Mouse (Mus musculus) heart, embryonic 12.5 days (tissue): ENCODE data around the gene Sel1l3. TPM values are rescaled to one million over a fixed set of nuclear protein-coding genes. Genes with fewer than 3 reads are reported as not detected.

Source experiments
- ATAC-seq: fragments of 200-750 bp; cut with Nextera tagmentation; 2 replicates; pipeline ENCODE4 v1.8.0; 2017; ENCODE audit warnings: moderate TSS enrichment, moderate library complexity; ENCODE audit not compliant: insufficient number of reproducible peaks, low FRiP score
- H3K27ac ChIP-seq: fragments of 300-500 bp; sonication (generic); 2 replicates; pipeline ENCODE4 v1.5.1; 2016; ENCODE audit warnings: mild to moderate bottlenecking, moderate library complexity; ENCODE audit not compliant: poor library complexity, severe bottlenecking
- H3K27me3 ChIP-seq: fragments of 300-500 bp; sonication (generic); replicated peaks from 2 replicates; pipeline ENCODE4 v1.6.1; 2016; ENCODE audit warnings: mild to moderate bottlenecking, moderate library complexity
- H3K36me3 ChIP-seq: fragments of 300-500 bp; sonication (generic); 2 replicates; pipeline ENCODE4 v1.6.1; 2016; ENCODE audit warnings: mild to moderate bottlenecking, moderate library complexity
- H3K4me1 ChIP-seq: fragments of 300-500 bp; sonication (generic); replicated peaks from 2 replicates; pipeline ENCODE4 v1.6.1; 2016; ENCODE audit warnings: mild to moderate bottlenecking
- H3K4me2 ChIP-seq: fragments of 300-500 bp; sonication (generic); 2 replicates; pipeline ENCODE4 v1.6.1; 2016; ENCODE audit warnings: mild to moderate bottlenecking, moderate library complexity
- H3K4me3 ChIP-seq: fragments of 300-500 bp; sonication (generic); 2 replicates; pipeline ENCODE4 v1.5.1; 2016; ENCODE audit warnings: mild to moderate bottlenecking
- H3K9ac ChIP-seq: fragments of 300-500 bp; sonication (generic); 2 replicates; pipeline ENCODE4 v1.6.1; 2016; ENCODE audit warnings: mild to moderate bottlenecking, moderate library complexity
- H3K9me3 ChIP-seq: fragments of 300-500 bp; sonication (generic); replicated peaks from 2 replicates; pipeline ENCODE4 v1.6.1; 2016; ENCODE audit warnings: mild to moderate bottlenecking, moderate library complexity
- WGBS: fragments of 180-500 bp; shearing (Covaris S2); methylation state at CpG from one replicate; pipeline ENCODE4 v1.1.7; 2016; 5-methylcytosine and 5-hydroxymethylcytosine counted together
- polyA plus RNA-seq: library from polyadenylated mRNA; unstranded; fragments of >200 nt; fragmentation: Nextera tagmentation; extraction: Ambion mirVana; gene quantifications from 2 replicates; pipeline ENCODE4 v1.2.1, GENCODE M21; 2016

Sel1l3 gene
- polyA plus RNA-seq = 1.4 and 1.9 TPM in 2 replicates

DNA sequence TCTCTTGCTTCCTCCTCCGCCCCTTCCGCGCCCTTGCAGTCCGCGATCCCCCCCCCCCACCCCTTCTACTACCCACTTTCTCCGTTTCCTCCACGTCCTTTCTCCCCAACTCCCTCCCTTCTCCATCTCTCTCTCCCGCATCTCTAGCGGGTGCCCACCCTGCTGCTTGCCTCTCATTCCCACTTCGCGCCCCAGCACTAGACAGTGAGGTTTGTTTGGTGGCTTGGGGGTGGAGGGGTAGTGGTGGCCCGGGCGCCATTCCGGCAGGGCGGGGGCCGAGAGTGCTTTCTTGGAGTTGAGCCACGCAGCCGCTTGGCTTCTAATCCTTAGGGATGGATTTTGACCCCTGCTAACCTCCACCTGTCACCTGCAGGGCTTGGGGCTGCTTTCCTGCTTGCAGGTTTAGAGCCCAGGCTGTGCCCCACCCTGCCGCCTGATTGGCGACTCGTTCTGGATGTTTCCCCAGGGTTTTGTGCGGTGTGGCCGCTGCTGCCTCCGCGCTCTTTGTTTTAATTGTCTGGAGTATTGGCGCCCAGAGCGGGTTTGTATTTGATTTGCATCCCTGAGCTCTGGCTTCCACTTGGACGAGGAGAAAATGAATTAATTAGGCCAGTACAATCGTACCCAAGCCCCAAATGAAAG is at the start of gene Sel1l3:
Gene Sel1l3 (minus strand): TSS at position 217 of the 642 bp plus-strand sequence.
- Histone ChIP-seq H3K9me3 (no peaks in the 10 kb centered on the region), H3K27ac (no peak within 1 kb of the TSS), H3K27me3 (peaks cover 45% of the 10 kb centered on the region), H3K4me3 (peak within 1 kb of the TSS; percentile 84), H3K4me2 (peak within 1 kb of the TSS; percentile 100), H3K4me1 (peaks cover 26% of the 10 kb centered on the region), H3K9ac (peak within 1 kb of the TSS; percentile 83), H3K36me3 (no peaks in the 10 kb centered on the region)
- ATAC-seq = no peak
- 3% methylated on average over 24 of the region's 29 CpGs for WGBS

DNA sequence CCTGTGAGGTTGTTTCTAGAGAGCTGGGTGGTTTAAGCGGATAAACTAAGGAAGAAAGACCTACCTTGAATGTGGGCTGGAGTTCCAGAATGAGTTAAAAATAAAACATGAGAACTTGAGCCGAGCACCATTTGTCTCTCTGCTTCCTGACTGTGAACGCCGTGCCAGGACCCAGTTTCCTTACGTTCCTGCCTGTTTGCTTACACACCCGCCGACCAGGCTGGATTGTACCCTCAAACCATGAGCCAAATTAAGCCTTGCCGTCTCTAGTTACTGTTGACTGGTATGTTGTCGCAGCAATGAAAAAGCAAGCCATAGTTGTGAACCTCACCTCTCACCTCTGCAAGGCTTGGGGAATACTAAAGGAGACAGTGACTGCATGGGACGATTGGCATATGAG is 48.3 kb upstream of the Sel1l3 start:
- Histone ChIP-seq H3K27me3 (no peaks in the 10 kb centered on the region), H3K4me2 (no peak overlapping the region), H3K36me3 (no peaks in the 10 kb centered on the region), H3K4me1 (peaks cover 14% of the 10 kb centered on the region; the same call in 1 of the 2 replicates), H3K27ac (no peak overlapping the region), H3K9ac (no peak overlapping the region), H3K9me3 (no peaks in the 10 kb centered on the region), H3K4me3 (no peak overlapping the region)
- no peak for ATAC-seq
- WGBS = 73% methylated on average over 10 of the region's 10 CpGs

DNA sequence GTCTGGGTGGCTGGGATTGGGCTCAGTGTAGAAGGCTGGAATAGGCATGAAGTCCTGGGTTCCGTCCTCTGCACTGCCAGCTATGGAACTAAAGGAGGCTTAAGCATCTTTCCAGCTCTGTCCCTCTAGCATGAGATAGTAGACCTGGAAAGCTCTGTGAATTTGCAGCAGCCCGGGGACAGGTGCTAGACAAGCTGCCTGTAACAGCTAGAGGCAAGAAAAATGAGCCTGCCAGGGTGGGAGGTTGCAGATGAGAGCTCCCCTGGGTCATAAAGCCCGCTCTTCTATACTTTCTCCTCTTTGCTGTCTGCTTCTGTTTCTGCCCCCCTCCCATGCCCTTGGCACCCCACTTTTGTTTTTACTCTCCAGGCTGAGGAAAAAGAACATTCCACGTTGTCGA is 46.2 kb upstream of the Sel1l3 start:
- Histone ChIP-seq H3K9me3 (no peaks in the 10 kb centered on the region), H3K27ac (no peak overlapping the region), H3K27me3 (0 out of 2 replicates have a peak, but pooled peaks cover 5% of the 10 kb centered on the region), H3K4me3 (no peak overlapping the region), H3K36me3 (no peaks in the 10 kb centered on the region), H3K4me2 (no peak overlapping the region), H3K4me1 (peaks cover 19% of the 10 kb centered on the region; the same call in 1 of the 2 replicates), H3K9ac (no peak overlapping the region)
- no peak for ATAC-seq
- WGBS = 61% methylated on average over 5 of the region's 5 CpGs

DNA sequence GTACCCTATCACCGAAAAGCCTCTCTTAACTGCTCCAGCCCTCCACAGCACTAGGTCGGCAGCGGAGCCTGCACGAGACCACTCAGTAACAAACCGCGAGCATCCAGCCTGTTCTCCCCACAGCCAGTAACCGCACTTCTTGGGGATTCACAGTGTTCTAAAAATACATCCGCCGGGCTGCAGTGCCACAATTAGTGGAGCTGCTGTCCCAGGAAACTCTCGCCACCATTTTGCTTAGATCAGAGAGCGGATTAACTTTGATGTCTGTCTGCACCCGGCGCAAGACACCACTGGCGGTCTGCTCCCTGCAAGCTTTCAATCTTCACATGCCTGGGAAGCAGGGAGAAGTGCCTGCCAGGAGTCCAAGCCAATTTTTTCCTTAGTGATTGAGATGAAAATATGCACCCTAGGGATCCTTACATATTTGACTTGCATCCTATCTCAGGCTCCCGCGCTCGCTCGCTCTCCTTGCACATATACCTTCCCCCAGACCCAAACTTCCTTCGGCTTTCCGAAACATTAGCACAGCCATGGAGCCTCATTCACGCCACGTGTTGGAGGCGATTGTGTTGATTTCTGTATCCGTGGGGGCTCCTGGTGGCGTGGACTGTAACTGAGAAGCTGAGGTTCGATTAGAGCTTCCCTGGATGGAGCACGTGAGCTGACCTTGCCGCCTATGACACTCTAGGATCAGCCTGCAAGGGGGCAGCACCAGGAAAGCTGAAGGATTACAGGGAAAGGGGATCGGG is 44.5 kb upstream of the Sel1l3 start:
- Histone ChIP-seq H3K27ac (0 out of 2 replicates have a peak overlapping the region, but pooled peaks have one; percentile 18), H3K4me3 (peak overlapping the region; percentile 42), H3K4me1 (peaks cover 19% of the 10 kb centered on the region; the same call in 1 of the 2 replicates), H3K36me3 (no peaks in the 10 kb centered on the region), H3K9me3 (no peaks in the 10 kb centered on the region), H3K4me2 (peak overlapping the region; percentile 72), H3K27me3 (0 out of 2 replicates have a peak, but pooled peaks cover 5% of the 10 kb centered on the region), H3K9ac (peak overlapping the region; percentile 63)
- under 1% methylated on average over 29 of the region's 29 CpGs for WGBS
- peak; percentile 53 for ATAC-seq

DNA sequence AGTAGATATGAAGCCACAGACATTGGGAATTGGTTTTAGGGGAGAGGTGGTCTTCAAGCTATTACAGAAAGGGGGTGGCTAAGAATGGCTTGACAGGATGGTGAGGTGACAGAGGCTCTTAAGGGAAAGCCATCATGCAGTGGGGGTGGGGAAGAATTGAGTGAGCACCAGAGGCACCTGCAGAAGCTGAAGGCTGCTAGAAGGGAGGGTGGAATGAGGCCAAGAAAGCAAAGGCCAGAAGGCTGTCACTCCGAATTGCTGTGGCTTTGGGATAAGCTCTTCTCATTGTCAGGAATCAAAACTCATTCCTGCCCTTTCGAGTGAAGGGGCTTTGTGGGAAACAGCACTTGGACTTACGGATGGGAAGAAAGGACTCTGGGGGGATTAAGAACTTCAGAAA is 41.1 kb upstream of the Sel1l3 start:
- Histone ChIP-seq H3K4me2 (no peak overlapping the region), H3K27me3 (0 out of 2 replicates have a peak, but pooled peaks cover 5% of the 10 kb centered on the region), H3K36me3 (no peaks in the 10 kb centered on the region), H3K27ac (no peak overlapping the region), H3K4me1 (peaks cover 38% of the 10 kb centered on the region), H3K4me3 (no peak overlapping the region), H3K9me3 (no peaks in the 10 kb centered on the region), H3K9ac (no peak overlapping the region)
- WGBS = 67% methylated on average over 3 of the region's 3 CpGs
- ATAC-seq = no peak

DNA sequence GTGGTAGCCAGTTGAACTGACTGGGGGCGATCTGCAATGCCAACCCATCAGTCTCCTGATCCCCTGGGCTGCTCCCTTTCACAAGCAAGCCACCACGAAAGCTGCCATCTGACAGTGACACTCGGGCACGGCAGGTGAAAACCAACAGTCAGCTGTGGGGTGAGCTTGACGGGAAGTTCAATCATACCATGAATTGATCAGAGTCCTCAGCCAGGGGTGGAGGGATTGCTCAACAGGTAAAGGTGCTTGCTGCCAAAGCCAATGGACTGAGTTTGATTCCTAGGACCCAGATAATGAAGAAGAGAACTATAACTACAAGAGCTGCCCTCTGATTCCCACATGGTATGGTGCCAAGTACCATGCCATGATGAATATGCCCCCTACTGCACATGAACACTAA is 40.4 kb upstream of the Sel1l3 start:
- WGBS = 82% methylated on average over 5 of the region's 5 CpGs
- Histone ChIP-seq H3K9ac (no peak overlapping the region), H3K4me3 (no peak overlapping the region), H3K36me3 (no peaks in the 10 kb centered on the region), H3K27me3 (0 out of 2 replicates have a peak, but pooled peaks cover 5% of the 10 kb centered on the region), H3K9me3 (no peaks in the 10 kb centered on the region), H3K4me2 (no peak overlapping the region), H3K4me1 (peaks cover 38% of the 10 kb centered on the region), H3K27ac (no peak overlapping the region)
- ATAC-seq = no peak

DNA sequence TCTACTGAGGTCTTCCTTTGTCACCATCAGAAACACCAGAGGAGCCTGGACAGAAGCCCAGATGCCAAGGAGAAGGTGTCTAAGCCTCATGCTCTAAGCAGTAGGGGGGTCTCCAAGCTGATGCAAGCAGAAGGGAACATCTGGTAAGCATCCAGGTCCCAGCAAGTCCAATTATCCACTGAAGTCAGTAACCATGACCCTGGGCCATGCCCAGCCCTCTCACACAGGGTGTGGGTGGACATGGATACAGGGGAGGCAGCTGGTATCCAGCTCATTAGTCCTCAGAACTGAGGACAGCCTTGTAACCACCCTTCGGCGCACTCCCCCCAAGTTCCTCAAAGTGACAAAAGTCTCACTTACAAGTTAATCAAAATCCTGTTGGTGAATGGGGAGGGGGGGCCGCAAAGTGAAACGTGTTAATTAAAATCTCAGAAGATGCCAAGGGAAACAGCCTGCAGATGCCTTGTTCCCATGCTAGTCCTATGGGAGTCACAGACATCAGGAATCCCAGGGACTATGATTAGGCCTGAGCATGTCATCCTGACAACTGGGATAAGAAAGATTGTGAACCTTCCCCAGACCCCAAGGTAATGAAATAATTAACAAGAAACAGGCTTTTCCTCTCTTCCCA is 35.8 kb upstream of the Sel1l3 start:
- H3K27me3 ChIP-seq = no peaks in the 10 kb centered on the region
- no peak overlapping the region for H3K9ac ChIP-seq
- H3K4me1 ChIP-seq = peaks cover 20% of the 10 kb centered on the region
- no peak overlapping the region for H3K4me2 ChIP-seq
- no peak overlapping the region for H3K27ac ChIP-seq
- 70% methylated on average over 4 of the region's 4 CpGs for WGBS
- H3K36me3 ChIP-seq = no peaks in the 10 kb centered on the region
- no peak for ATAC-seq
- H3K9me3 ChIP-seq = no peaks in the 10 kb centered on the region
- H3K4me3 ChIP-seq = no peak overlapping the region

DNA sequence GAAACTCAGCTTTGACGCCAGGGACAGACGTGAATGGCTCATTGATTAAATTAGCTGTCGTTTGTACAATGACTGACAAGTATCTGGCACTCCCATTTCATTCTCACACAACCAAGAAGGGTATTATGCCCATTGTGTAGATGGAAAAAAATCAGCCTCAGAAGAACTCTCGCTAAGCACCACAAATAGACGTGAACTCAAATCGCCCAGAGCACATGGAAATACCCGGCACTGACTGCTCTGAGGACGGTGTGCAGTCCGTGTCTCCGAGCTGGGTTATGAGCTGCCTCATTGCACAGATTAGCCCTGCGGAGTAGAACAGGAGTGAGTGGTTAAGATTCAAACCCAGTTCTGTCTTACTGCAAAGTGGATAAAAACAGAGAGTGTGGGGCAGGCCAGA is 34.8 kb upstream of the Sel1l3 start:
- H3K9ac ChIP-seq = no peak overlapping the region
- ATAC-seq = no peak
- no peaks in the 10 kb centered on the region for H3K27me3 ChIP-seq
- H3K9me3 ChIP-seq = no peaks in the 10 kb centered on the region
- H3K27ac ChIP-seq = no peak overlapping the region
- WGBS = 81% methylated on average over 11 of the region's 11 CpGs
- no peak overlapping the region for H3K4me2 ChIP-seq
- no peaks in the 10 kb centered on the region for H3K36me3 ChIP-seq
- H3K4me3 ChIP-seq = no peak overlapping the region
- H3K4me1 ChIP-seq = peaks cover 20% of the 10 kb centered on the region

DNA sequence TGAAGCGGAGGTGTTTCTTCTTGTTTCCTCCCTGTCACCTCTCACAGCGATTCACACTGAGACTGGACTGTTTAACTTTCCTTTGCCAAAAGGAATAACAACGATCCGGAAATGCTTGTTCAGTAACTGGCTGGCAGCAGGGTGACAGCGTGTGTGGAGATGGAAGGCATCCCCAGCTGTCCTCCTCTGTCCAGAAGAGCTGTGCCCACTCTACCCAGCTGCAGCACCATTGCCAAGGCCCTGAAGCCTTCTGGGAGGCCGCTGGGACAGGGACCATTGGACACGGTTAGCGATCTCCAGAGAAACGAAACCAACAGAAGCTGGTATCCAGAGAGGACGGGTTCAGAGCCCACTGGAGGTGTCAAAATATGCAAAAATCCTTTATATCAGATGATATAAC is 30.2 kb upstream of the Sel1l3 start:
- no peaks in the 10 kb centered on the region for H3K36me3 ChIP-seq
- H3K4me2 ChIP-seq = no peak overlapping the region
- WGBS = 76% methylated on average over 10 of the region's 10 CpGs
- H3K27me3 ChIP-seq = no peaks in the 10 kb centered on the region
- H3K4me1 ChIP-seq = peaks cover 18% of the 10 kb centered on the region
- no peak overlapping the region for H3K9ac ChIP-seq
- H3K9me3 ChIP-seq = no peaks in the 10 kb centered on the region
- no peak overlapping the region for H3K4me3 ChIP-seq
- no peak for ATAC-seq
- no peak overlapping the region for H3K27ac ChIP-seq

DNA sequence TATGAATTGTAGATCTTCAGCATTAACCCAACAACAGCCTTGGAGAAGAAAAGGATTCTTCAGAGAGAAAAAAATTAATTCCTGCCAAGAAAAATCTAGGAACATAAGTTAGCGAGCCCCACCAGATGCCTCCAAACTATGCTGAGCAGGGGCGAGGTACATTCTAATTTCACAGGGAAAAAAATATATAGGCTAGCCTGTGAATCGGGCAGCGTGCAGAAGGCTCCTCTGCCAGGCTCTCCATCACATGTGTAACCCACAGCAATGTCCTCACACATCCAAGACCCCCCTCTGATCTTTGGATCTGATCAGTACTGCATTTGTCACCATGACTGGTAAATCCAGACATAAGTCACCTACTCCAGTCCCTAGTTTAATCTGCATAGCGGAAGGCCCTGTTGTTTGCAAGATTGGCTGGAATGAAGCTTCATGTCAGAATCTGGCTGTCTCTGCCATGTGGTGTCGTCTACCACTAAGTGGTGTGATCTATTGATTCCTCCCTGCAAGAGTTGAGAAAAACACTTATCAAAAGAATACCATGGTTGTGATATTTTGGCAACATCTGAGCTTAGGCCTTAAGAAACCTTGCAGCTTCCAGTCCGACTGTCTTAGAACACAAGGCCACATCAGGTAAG is 29.3 kb upstream of the Sel1l3 start:
- Histone ChIP-seq H3K27ac (no peak overlapping the region), H3K4me3 (no peak overlapping the region), H3K4me1 (peaks cover 18% of the 10 kb centered on the region), H3K4me2 (no peak overlapping the region), H3K9me3 (no peaks in the 10 kb centered on the region), H3K9ac (no peak overlapping the region), H3K36me3 (no peaks in the 10 kb centered on the region), H3K27me3 (no peaks in the 10 kb centered on the region)
- ATAC-seq = no peak
- 85% methylated on average over 7 of the region's 7 CpGs for WGBS

DNA sequence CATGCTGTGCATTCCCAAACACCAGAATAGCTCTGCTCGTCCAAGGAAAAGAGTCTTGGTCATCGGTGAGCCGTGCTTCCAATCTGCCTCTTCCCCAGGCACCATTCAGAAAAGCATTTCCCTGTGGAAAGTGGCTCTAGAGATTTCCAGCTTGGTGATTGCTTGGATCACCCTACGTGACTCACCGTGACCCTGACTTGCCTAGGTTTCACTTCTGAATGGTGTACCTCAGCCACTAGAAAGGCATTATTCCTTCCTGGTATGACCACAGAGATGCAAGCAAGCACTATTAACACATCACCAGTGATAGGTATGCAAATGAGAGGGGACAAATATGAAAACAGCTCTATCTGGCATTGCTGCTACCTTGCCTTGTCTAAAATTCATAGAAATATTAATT is 28.2 kb upstream of the Sel1l3 start:
- Histone ChIP-seq H3K36me3 (no peaks in the 10 kb centered on the region), H3K9me3 (no peaks in the 10 kb centered on the region), H3K4me1 (peaks cover 18% of the 10 kb centered on the region), H3K4me2 (no peak overlapping the region), H3K27me3 (no peaks in the 10 kb centered on the region), H3K9ac (no peak overlapping the region), H3K4me3 (no peak overlapping the region), H3K27ac (no peak overlapping the region)
- ATAC-seq = no peak
- 60% methylated on average over 5 of the region's 5 CpGs for WGBS
